Mouse (Mus musculus): ENCODE data around the gene Kcnj9.
A peak's percentile ranks its signal among the peaks of the same experiment; 100 is the strongest.

Gene Kcnj9

GRCm38 (mm10) chr1:172312768-172313561, 16.2 kb downstream of the Kcnj9 start:
- no peak for DNase-seq (ENCODE audit: low read depth, low spot score)

- peak; percentile 69 for DNase-seq (ENCODE audit: low read depth, low spot score)
Measured at GRCm38 (mm10) chr1:172311921-172312767, 17.0 kb downstream of the Kcnj9 start.

- DNase-seq (ENCODE audit: low read depth, low spot score), result no peak
Measured at GRCm38 (mm10) chr1:172311248-172311906, 17.7 kb downstream of the Kcnj9 start.

- peak; percentile 95 for DNase-seq (ENCODE audit: low read depth, low spot score)
Measured at GRCm38 (mm10) chr1:172309699-172310398, 19.3 kb downstream of the Kcnj9 start.

GRCm38 (mm10) chr1:172308409-172308808, 20.7 kb downstream of the Kcnj9 start:
- no peak for DNase-seq (ENCODE audit: low read depth, low spot score)

GRCm38 (mm10) chr1:172307936-172308335, 21.2 kb downstream of the Kcnj9 start:
- no peak for DNase-seq (ENCODE audit: low read depth, low spot score)

GRCm38 (mm10) chr1:172306885-172307284, 22.2 kb downstream of the Kcnj9 start:
- no peak for DNase-seq (ENCODE audit: low read depth, low spot score)

- DNase-seq (ENCODE audit: low read depth, low spot score), result no peak
Measured at GRCm38 (mm10) chr1:172306196-172306595, 22.9 kb downstream of the Kcnj9 start.

- DNase-seq (ENCODE audit: low read depth, low spot score), result no peak
Measured at GRCm38 (mm10) chr1:172305635-172306034, 23.5 kb downstream of the Kcnj9 start.

GRCm38 (mm10) chr1:172305153-172305552, 24.0 kb downstream of the Kcnj9 start:
- DNase-seq (ENCODE audit: low read depth, low spot score), result no peak

GRCm38 (mm10) chr1:172304443-172304842, 24.7 kb downstream of the Kcnj9 start:
- DNase-seq (ENCODE audit: low read depth, low spot score), result no peak

GRCm38 (mm10) chr1:172302851-172303250, 26.3 kb downstream of the Kcnj9 start:
- DNase-seq (ENCODE audit: low read depth, low spot score), result no peak

GRCm38 (mm10) chr1:172302311-172302710, 26.8 kb downstream of the Kcnj9 start:
- no peak for DNase-seq (ENCODE audit: low read depth, low spot score)

- DNase-seq (ENCODE audit: low read depth, low spot score), result no peak
Measured at GRCm38 (mm10) chr1:172301180-172301579, 27.9 kb downstream of the Kcnj9 start.

GRCm38 (mm10) chr1:172300247-172300646, 28.9 kb downstream of the Kcnj9 start:
- no peak for DNase-seq (ENCODE audit: low read depth, low spot score)

GRCm38 (mm10) chr1:172299528-172299927, 29.6 kb downstream of the Kcnj9 start:
- no peak for DNase-seq (ENCODE audit: low read depth, low spot score)

GRCm38 (mm10) chr1:172297611-172298537, 31.2 kb downstream of the Kcnj9 start, which contains the start of gene Atp1a2:
Atp1a2 (minus strand) TSS chr1:172298064.
- DNase-seq (ENCODE audit: low read depth, low spot score), result no peak

GRCm38 (mm10) chr1:172296816-172297510, 32.2 kb downstream of the Kcnj9 start:
- DNase-seq (ENCODE audit: low read depth, low spot score), result no peak

GRCm38 (mm10) chr1:172295751-172296197, 33.3 kb downstream of the Kcnj9 start:
- no peak for DNase-seq (ENCODE audit: low read depth, low spot score)

- no peak for DNase-seq (ENCODE audit: low read depth, low spot score)
Measured at GRCm38 (mm10) chr1:172293449-172293848, 35.7 kb downstream of the Kcnj9 start.

All from retina, postnatal 7 days (tissue).